Mouse (Mus musculus): Measurements from ENCODE around the gene Tmem238.
A peak's percentile ranks its signal among the peaks of the same experiment; 100 is the strongest.

Gene Tmem238

GRCm38 (mm10) chr7:4739041-4739543, 50.4 kb downstream of the Tmem238 start:
- no peaks in the 10 kb centered on the region for H3K27me3 ChIP-seq (ENCODE audit: insufficient read depth, low read length)
- TF ChIP-seq POU5F1 (IDR thresholded peaks at IDR 0.05; ENCODE audit: borderline replicate concordance, low read length) (no peak), CTCF (conservative IDR thresholded peaks at IDR 0.05; ENCODE audit: low read length) (no peak), NANOG (IDR thresholded peaks at IDR 0.05; ENCODE audit: borderline replicate concordance, low read length) (no peak)
- peak overlapping the region; percentile 74 for H3K4me3 ChIP-seq (replicated peaks; ENCODE audit: low read length)
- peaks cover 29% of the 10 kb centered on the region for H3K36me3 ChIP-seq (ENCODE audit: insufficient read depth, low read length)
- H3K4me1 ChIP-seq (replicated peaks; ENCODE audit: low read depth, low read length) = peaks cover 45% of the 10 kb centered on the region
- no peaks in the 10 kb centered on the region for H3K9me3 ChIP-seq (ENCODE audit: low read length)

All from E14TG2a.4 (cell line).